In genomic region chr8:84053229-84053628, GRCm38 (mm10) we compare ENCODE assay signal across 26 mouse cellular contexts. TPM values are rescaled to one million over a fixed set of nuclear protein-coding genes. Genes with fewer than 3 reads are reported as not detected.
"Had no signal": no experiment of that assay in that cellular context is flagged by ENCODE, and none has a peak within 500 bp of the region (broad histone marks: within the 10 kb centered on the region; RNA-seq: fewer than 3 reads in every experiment).

No protein-coding gene starts in this region.

- H3K4me1 ChIP-seq: liver, embryonic 12.5 days; midbrain, embryonic 12.5 days; midbrain, embryonic 15.5 days; neural tube, embryonic 13.5 days had no signal

- ATAC-seq: midbrain, embryonic 15.5 days had no signal

- H3K4me2 ChIP-seq: limb, embryonic 13.5 days; liver, embryonic 12.5 days; liver, embryonic 15.5 days; midbrain, embryonic 12.5 days; midbrain, embryonic 15.5 days; neural tube, embryonic 13.5 days had no signal

- H3K4me3 ChIP-seq: layer of hippocampus, adult 2 months; limb, embryonic 10.5 days; limb, embryonic 13.5 days; liver, embryonic 12.5 days; liver, embryonic 15.5 days; midbrain, embryonic 12.5 days; midbrain, embryonic 15.5 days; neural tube, embryonic 13.5 days had no signal

- H3K9ac ChIP-seq: limb, embryonic 13.5 days; liver, embryonic 12.5 days; liver, embryonic 15.5 days; midbrain, embryonic 12.5 days; midbrain, embryonic 15.5 days; neural tube, embryonic 13.5 days had no signal

- H3K36me3 ChIP-seq: limb, embryonic 10.5 days; limb, embryonic 13.5 days; liver, embryonic 12.5 days; liver, embryonic 15.5 days; midbrain, embryonic 12.5 days; midbrain, embryonic 15.5 days; neural tube, embryonic 13.5 days had no signal

- DNase-seq: kidney, adult 2 months; kidney, postnatal 25 days; lung, adult 18-20 months; lung, postnatal 14 days; retina, postnatal 1 day; right cerebral cortex, postnatal 25 days; thymus, adult 2 months; thymus, postnatal 14 days; thymus, postnatal 4 days had no signal

- H3K27ac ChIP-seq: kidney, postnatal 0 days; layer of hippocampus, adult 2 months; limb, embryonic 10.5 days; limb, embryonic 13.5 days; liver, embryonic 12.5 days; liver, embryonic 15.5 days; macrophage; midbrain, embryonic 12.5 days; midbrain, embryonic 15.5 days; neural tube, embryonic 13.5 days had no signal

- H3K9me3 ChIP-seq: limb, embryonic 10.5 days; liver, embryonic 12.5 days; liver, embryonic 15.5 days; midbrain, embryonic 12.5 days; midbrain, embryonic 15.5 days; neural tube, embryonic 13.5 days had no signal

- H3K27me3 ChIP-seq: midbrain, embryonic 15.5 days; neural tube, embryonic 13.5 days had no signal

RNA-seq across cellular contexts. Expression of gene Rln3, which starts 8.4 kb away (rescaled TPM):
- total RNA-seq: layer of hippocampus, adult 2 months; layer of hippocampus, postnatal 14 days; left cerebral cortex, adult 8-10 months; left cerebral cortex, postnatal 25 days; neutrophil, adult 5-6 weeks had no signal
- polyA plus RNA-seq: kidney, embryonic 14.5 days; kidney, postnatal 0 days; limb, embryonic 10.5 days; limb, embryonic 13.5 days; liver, embryonic 12.5 days; lung, embryonic 16.5 days; macrophage; midbrain, embryonic 12.5 days; neural tube, embryonic 13.5 days had no signal

RNA-seq across cellular contexts. Expression of gene Palm3, which starts 32.0 kb away (rescaled TPM):
- polyA plus RNA-seq: large intestine, adult 2 months had no signal
